Mouse (Mus musculus): ENCODE results near the gene Lenep. TPM values are rescaled to one million over a fixed set of nuclear protein-coding genes. Genes with fewer than 3 reads are reported as not detected.

Gene Lenep
- polyA plus RNA-seq, 1 experiment, result 0.66 TPM

DNA sequence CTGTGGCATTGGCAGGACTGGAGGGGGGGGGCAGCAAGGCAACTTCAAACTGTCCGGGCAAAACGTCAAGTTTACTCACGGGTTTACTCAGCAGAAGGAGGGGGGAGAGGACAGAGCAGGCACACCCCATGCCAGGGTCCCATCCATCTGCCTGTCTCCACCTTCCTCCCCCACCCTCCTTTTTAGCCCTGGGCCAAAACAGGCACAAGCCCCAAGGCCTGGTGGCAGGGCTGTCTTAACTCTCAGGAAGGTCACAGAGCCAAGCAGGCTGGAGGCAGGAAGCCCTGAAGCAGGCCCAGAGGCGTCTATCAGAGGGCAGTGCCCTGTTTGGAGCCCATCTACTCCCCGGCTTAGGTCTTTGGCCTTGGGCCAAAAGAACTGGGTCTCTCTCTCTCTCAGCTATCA lies 12.5 kb downstream of the Lenep start:
- peaks cover 59% of the 10 kb centered on the region for H3K4me1 ChIP-seq (replicated peaks; ENCODE audit: control insufficient read depth, insufficient read depth, low read length)
- DNase-seq, result no peak
- WGBS, result 58% methylated on average over 5 of the region's 5 CpGs
- TF ChIP-seq POLR2A (IDR thresholded peaks at IDR 0.05; ENCODE audit: control insufficient read depth, extremely low read depth, insufficient read depth, low read length, poor library complexity) (no peak), CTCF (IDR thresholded peaks at IDR 0.05; ENCODE audit: borderline replicate concordance, control insufficient read depth, extremely low read depth, insufficient read depth, low read length, poor library complexity) (no peak)
- peak overlapping the region; percentile 72 for H3K27ac ChIP-seq (ENCODE audit: control insufficient read depth, insufficient read depth, low read length)
- peaks cover 11% of the 10 kb centered on the region for H3K27me3 ChIP-seq (ENCODE audit: control insufficient read depth, insufficient read depth, low read length)
- no peaks in the 10 kb centered on the region for H3K36me3 ChIP-seq (ENCODE audit: control insufficient read depth, insufficient read depth, low read length)
- H3K4me3 ChIP-seq (ENCODE audit: control insufficient read depth, insufficient read depth, low read length), result peak overlapping the region; percentile 12; the same call in 1 of the 2 replicates

GRCm38 (mm10) chr3:89388901-89389740 lies 13.5 kb downstream of the Lenep start:
- Histone ChIP-seq H3K27me3 (ENCODE audit: control insufficient read depth, insufficient read depth, low read length) (peaks cover 7% of the 10 kb centered on the region), H3K27ac (ENCODE audit: control insufficient read depth, insufficient read depth, low read length) (peak overlapping the region; percentile 72), H3K4me1 (replicated peaks; ENCODE audit: control insufficient read depth, insufficient read depth, low read length) (peaks cover 64% of the 10 kb centered on the region), H3K36me3 (ENCODE audit: control insufficient read depth, insufficient read depth, low read length) (no peaks in the 10 kb centered on the region), H3K4me3 (ENCODE audit: control insufficient read depth, insufficient read depth, low read length) (no peak overlapping the region)
- WGBS, result 22% methylated on average over 5 of the region's 6 CpGs
- TF ChIP-seq POLR2A (IDR thresholded peaks at IDR 0.05; ENCODE audit: control insufficient read depth, extremely low read depth, insufficient read depth, low read length, poor library complexity) (no peak), CTCF (IDR thresholded peaks at IDR 0.05; ENCODE audit: borderline replicate concordance, control insufficient read depth, extremely low read depth, insufficient read depth, low read length, poor library complexity) (no peak)
- peak; percentile 49 for DNase-seq

- WGBS, result 89% methylated on average over 11 of the region's 11 CpGs
- peak; percentile 16 for DNase-seq
- Histone ChIP-seq H3K4me3 (ENCODE audit: control insufficient read depth, insufficient read depth, low read length) (0 out of 2 replicates have a peak overlapping the region, but pooled peaks have one; percentile 3), H3K27me3 (ENCODE audit: control insufficient read depth, insufficient read depth, low read length) (peaks cover 4% of the 10 kb centered on the region), H3K36me3 (ENCODE audit: control insufficient read depth, insufficient read depth, low read length) (no peaks in the 10 kb centered on the region), H3K4me1 (replicated peaks; ENCODE audit: control insufficient read depth, insufficient read depth, low read length) (peaks cover 65% of the 10 kb centered on the region), H3K27ac (ENCODE audit: control insufficient read depth, insufficient read depth, low read length) (0 out of 2 replicates have a peak overlapping the region, but pooled peaks have one; percentile 2)
- no peak for TF ChIP-seq POLR2A (IDR thresholded peaks at IDR 0.05; ENCODE audit: control insufficient read depth, extremely low read depth, insufficient read depth, low read length, poor library complexity)
- TF ChIP-seq CTCF (IDR thresholded peaks at IDR 0.05; ENCODE audit: borderline replicate concordance, control insufficient read depth, extremely low read depth, insufficient read depth, low read length, poor library complexity), result no peak
Measured at GRCm38 (mm10) chr3:89388134-89388881, 14.3 kb downstream of the Lenep start.

GRCm38 (mm10) chr3:89387632-89388031 lies 15.0 kb downstream of the Lenep start:
- Histone ChIP-seq H3K4me1 (replicated peaks; ENCODE audit: control insufficient read depth, insufficient read depth, low read length) (peaks cover 65% of the 10 kb centered on the region), H3K27ac (ENCODE audit: control insufficient read depth, insufficient read depth, low read length) (peak overlapping the region; percentile 40; the same call in 1 of the 2 replicates), H3K4me3 (ENCODE audit: control insufficient read depth, insufficient read depth, low read length) (peak overlapping the region; percentile 37), H3K27me3 (ENCODE audit: control insufficient read depth, insufficient read depth, low read length) (peaks cover 4% of the 10 kb centered on the region), H3K36me3 (ENCODE audit: control insufficient read depth, insufficient read depth, low read length) (no peaks in the 10 kb centered on the region)
- 86% methylated on average over 11 of the region's 11 CpGs for WGBS
- TF ChIP-seq POLR2A (IDR thresholded peaks at IDR 0.05; ENCODE audit: control insufficient read depth, extremely low read depth, insufficient read depth, low read length, poor library complexity), result no peak
- no peak for TF ChIP-seq CTCF (IDR thresholded peaks at IDR 0.05; ENCODE audit: borderline replicate concordance, control insufficient read depth, extremely low read depth, insufficient read depth, low read length, poor library complexity)
- no peak for DNase-seq

- Histone ChIP-seq H3K4me1 (replicated peaks; ENCODE audit: control insufficient read depth, insufficient read depth, low read length) (peaks cover 60% of the 10 kb centered on the region), H3K27me3 (ENCODE audit: control insufficient read depth, insufficient read depth, low read length) (no peaks in the 10 kb centered on the region; the same call in 1 of the 2 replicates), H3K36me3 (ENCODE audit: control insufficient read depth, insufficient read depth, low read length) (no peaks in the 10 kb centered on the region), H3K27ac (ENCODE audit: control insufficient read depth, insufficient read depth, low read length) (peak overlapping the region; percentile 53), H3K4me3 (ENCODE audit: control insufficient read depth, insufficient read depth, low read length) (peak overlapping the region; percentile 37)
- peak; percentile 48 for DNase-seq
- TF ChIP-seq POLR2A (IDR thresholded peaks at IDR 0.05; ENCODE audit: control insufficient read depth, extremely low read depth, insufficient read depth, low read length, poor library complexity), result no peak
- no peak for TF ChIP-seq CTCF (IDR thresholded peaks at IDR 0.05; ENCODE audit: borderline replicate concordance, control insufficient read depth, extremely low read depth, insufficient read depth, low read length, poor library complexity)
- WGBS, result 84% methylated on average over 17 of the region's 17 CpGs
Measured at GRCm38 (mm10) chr3:89386438-89387420, 15.9 kb downstream of the Lenep start.

All from thymus, adult 2 months (tissue).